Mouse (Mus musculus) spleen, adult 18-20 months (tissue): ENCODE measurements at regions not wholly inside any gene's neighbourhood (a gene's known extent, or its start where the extent isn't known, plus 50 kb on each side); places are given as distances from the start of the nearest gene placed in this dataset.

Experiments
- DNase-seq, 2 experiments: peaks; one replicate each; pipeline ENCODE4 v3.0.0; 2022; ENCODE audit warnings: mixed read lengths in 2 of 2

- DNase-seq, result no peak
These were observed 72.6 kb downstream of the Icos start for GRCm38 (mm10) chr1:61050346-61050745.

GRCm38 (mm10) chr1:61053676-61054075, 75.9 kb downstream of the Icos start:
- DNase-seq, result no peak

- no peak for DNase-seq
These were observed 76.7 kb downstream of the Icos start for GRCm38 (mm10) chr1:61054391-61054790.

- DNase-seq, result peak; percentile 6 to 32
These were observed 77.4 kb downstream of the Icos start for GRCm38 (mm10) chr1:61055176-61055575.

- no peak for DNase-seq
These were observed 82.3 kb downstream of the Icos start for GRCm38 (mm10) chr1:61059910-61060536.

- no peak for DNase-seq
These were observed 84.2 kb downstream of the Icos start for GRCm38 (mm10) chr1:61061892-61062460.

- DNase-seq, result no peak
These were observed 90.4 kb downstream of the Icos start for GRCm38 (mm10) chr1:61068112-61068511.

- DNase-seq, result no peak
These were observed 96.4 kb downstream of the Icos start for GRCm38 (mm10) chr1:61074127-61074526.

GRCm38 (mm10) chr1:61075335-61075734, 97.6 kb downstream of the Icos start:
- DNase-seq, result no peak

GRCm38 (mm10) chr1:61084732-61085131, 107.0 kb downstream of the Icos start:
- DNase-seq, result no peak

- no peak for DNase-seq
These were observed 109.1 kb downstream of the Icos start for GRCm38 (mm10) chr1:61086811-61087210.

GRCm38 (mm10) chr1:61090801-61091200, 113.1 kb downstream of the Icos start:
- no peak for DNase-seq

GRCm38 (mm10) chr1:61095481-61096165, 117.9 kb downstream of the Icos start:
- no peak for DNase-seq

GRCm38 (mm10) chr1:61099341-61099740, 121.6 kb downstream of the Icos start:
- no peak for DNase-seq

GRCm38 (mm10) chr1:61101679-61102078, 124.0 kb downstream of the Icos start:
- peak in 1 of 2 experiments; percentile 21 for DNase-seq

- DNase-seq, result no peak
These were observed 124.6 kb downstream of the Icos start for GRCm38 (mm10) chr1:61102346-61102745.

- no peak for DNase-seq
These were observed 125.9 kb downstream of the Icos start for GRCm38 (mm10) chr1:61103581-61103980.

GRCm38 (mm10) chr1:61111731-61112309, 134.1 kb downstream of the Icos start:
- DNase-seq, result no peak

GRCm38 (mm10) chr1:61117535-61117934, 139.8 kb downstream of the Icos start:
- no peak for DNase-seq

GRCm38 (mm10) chr1:61118071-61118470, 140.3 kb downstream of the Icos start:
- DNase-seq, result no peak

- DNase-seq, result no peak
These were observed 143.8 kb downstream of the Icos start for GRCm38 (mm10) chr1:61121480-61121879.

GRCm38 (mm10) chr1:61125127-61125526, 147.4 kb downstream of the Icos start:
- DNase-seq, result no peak

- DNase-seq, result no peak
These were observed 158.1 kb downstream of the Icos start for GRCm38 (mm10) chr1:61135597-61136545.
